Mouse (Mus musculus): Measurements from ENCODE around the gene Rab29. TPM values are rescaled to one million over a fixed set of nuclear protein-coding genes. Genes with fewer than 3 reads are reported as not detected.

Rab29 gene
- polyA plus RNA-seq, 1 experiment from 2014 or later: 7.0 TPM

DNA sequence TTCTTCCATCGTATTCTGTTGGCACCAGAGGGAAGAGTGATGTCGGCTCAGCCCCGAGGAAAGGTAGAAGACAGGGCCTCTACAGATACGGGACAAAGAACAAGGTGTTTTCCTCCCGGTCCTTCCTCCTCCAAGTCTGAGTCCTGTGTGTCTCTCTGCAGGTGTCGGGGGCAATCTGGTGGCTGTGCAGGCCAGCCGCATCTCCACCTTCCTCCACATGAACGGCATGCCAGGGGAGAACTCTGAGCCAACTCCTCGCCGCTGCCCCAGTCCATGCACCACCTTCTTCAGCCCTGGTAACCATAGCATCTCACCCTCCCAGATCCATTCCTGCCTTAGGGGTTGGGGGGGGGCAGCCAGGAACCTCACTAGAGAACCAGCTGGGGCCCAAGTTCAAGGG lies 23.3 kb upstream of the Rab29 start:
- Histone ChIP-seq H3K4me3 (replicated peaks; ENCODE audit: low read length) (no peak overlapping the region), H3K9me3 (ENCODE audit: control insufficient read depth, low read length) (no peaks in the 10 kb centered on the region), H3K36me3 (replicated peaks; ENCODE audit: control insufficient read depth, insufficient read depth) (peaks cover 65% of the 10 kb centered on the region), H3K27ac (no peak overlapping the region), H3K4me1 (replicated peaks; ENCODE audit: control insufficient read depth, insufficient read depth, low read length) (no peaks in the 10 kb centered on the region), H3K9ac (no peak overlapping the region), H3K27me3 (ENCODE audit: control insufficient read depth, insufficient read depth, low read length) (no peaks in the 10 kb centered on the region), H3K4me2 (replicated peaks) (no peak overlapping the region)
- ATAC-seq (ENCODE audit: low FRiP score) (no peak), DNase-seq (ENCODE audit: low spot score) (no peak)
- WGBS: 97% methylated on average over 10 of the region's 10 CpGs

DNA sequence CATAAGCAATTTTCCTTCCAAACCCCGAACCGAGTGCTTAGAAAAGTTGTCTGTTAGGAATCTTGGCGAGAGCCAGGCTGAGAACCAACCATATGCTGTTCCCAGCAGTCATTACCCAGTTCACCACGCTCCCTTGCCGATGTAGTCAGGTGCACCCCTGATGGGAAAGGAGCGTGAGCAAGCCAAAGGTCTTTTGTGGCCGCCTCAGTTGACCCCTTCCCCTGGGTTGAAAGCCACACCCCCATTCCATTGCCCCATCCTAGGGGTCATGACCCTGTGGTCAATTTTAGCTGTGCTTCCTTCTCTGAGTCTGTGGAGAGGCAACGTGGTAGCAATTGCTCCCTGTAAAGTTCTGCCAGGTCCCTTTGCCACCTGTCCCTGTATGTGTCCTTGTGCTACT lies 22.1 kb upstream of the Rab29 start:
- no peak overlapping the region for H3K9ac ChIP-seq
- H3K4me3 ChIP-seq (replicated peaks; ENCODE audit: low read length): no peak overlapping the region
- peaks cover 65% of the 10 kb centered on the region for H3K36me3 ChIP-seq (replicated peaks; ENCODE audit: control insufficient read depth, insufficient read depth)
- ATAC-seq (ENCODE audit: low FRiP score) (no peak), DNase-seq (ENCODE audit: low spot score) (no peak)
- no peaks in the 10 kb centered on the region for H3K4me1 ChIP-seq (replicated peaks; ENCODE audit: control insufficient read depth, insufficient read depth, low read length)
- no peaks in the 10 kb centered on the region for H3K9me3 ChIP-seq (ENCODE audit: control insufficient read depth, low read length)
- no peak overlapping the region for H3K27ac ChIP-seq
- H3K27me3 ChIP-seq (ENCODE audit: control insufficient read depth, insufficient read depth, low read length): no peaks in the 10 kb centered on the region
- 46% methylated on average over 8 of the region's 8 CpGs for WGBS
- H3K4me2 ChIP-seq (replicated peaks): no peak overlapping the region

DNA sequence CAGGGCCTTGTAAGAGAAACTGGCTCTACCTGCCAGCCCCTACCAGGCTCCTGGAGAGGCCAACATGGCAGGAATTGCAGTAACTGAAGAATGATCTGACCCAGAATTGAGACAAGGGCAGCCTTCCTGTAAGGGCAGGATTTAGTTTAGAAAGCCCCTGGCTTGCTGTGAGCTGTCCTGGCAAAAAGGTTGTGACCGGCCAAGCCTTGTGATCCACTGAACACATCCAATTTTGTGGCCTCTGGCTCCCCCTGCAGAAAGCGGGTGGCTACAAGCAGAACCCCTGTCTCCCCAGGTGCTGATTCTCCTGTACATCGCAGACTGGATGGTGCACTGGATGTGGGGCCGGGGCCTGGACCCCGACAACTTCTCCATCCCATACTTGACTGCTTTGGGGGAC lies 20.8 kb upstream of the Rab29 start:
- Histone ChIP-seq H3K4me1 (replicated peaks; ENCODE audit: control insufficient read depth, insufficient read depth, low read length) (no peaks in the 10 kb centered on the region), H3K4me3 (replicated peaks; ENCODE audit: low read length) (no peak overlapping the region), H3K4me2 (replicated peaks) (no peak overlapping the region), H3K36me3 (replicated peaks; ENCODE audit: control insufficient read depth, insufficient read depth) (peaks cover 60% of the 10 kb centered on the region), H3K9ac (no peak overlapping the region), H3K9me3 (ENCODE audit: control insufficient read depth, low read length) (no peaks in the 10 kb centered on the region), H3K27ac (no peak overlapping the region), H3K27me3 (ENCODE audit: control insufficient read depth, insufficient read depth, low read length) (no peaks in the 10 kb centered on the region)
- ATAC-seq (ENCODE audit: low FRiP score): no peak
- peak; percentile 47 for DNase-seq (ENCODE audit: low spot score)
- 83% methylated on average over 5 of the region's 5 CpGs for WGBS

DNA sequence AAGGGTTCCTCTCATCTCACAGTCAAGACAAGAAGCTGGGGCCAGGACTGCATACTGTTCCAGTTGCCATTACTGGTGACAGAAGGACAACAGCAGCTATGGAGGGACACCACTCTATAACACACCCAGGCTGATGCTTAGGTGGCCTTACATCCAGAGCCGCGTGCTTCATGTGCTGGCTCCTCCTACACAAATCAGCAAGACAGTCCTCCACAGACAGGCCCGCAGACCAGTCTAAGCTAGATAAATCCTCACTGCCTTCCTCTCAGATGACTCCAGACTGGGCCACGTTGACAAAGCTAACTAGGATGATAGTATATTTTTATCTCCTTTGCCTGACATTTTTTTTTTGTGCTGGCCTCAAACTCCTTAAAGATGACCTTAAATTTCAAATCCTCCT lies 5.2 kb upstream of the Rab29 start:
- Histone ChIP-seq H3K9ac (no peak overlapping the region), H3K4me3 (replicated peaks; ENCODE audit: low read length) (no peak overlapping the region), H3K9me3 (ENCODE audit: control insufficient read depth, low read length) (no peaks in the 10 kb centered on the region), H3K36me3 (replicated peaks; ENCODE audit: control insufficient read depth, insufficient read depth) (no peaks in the 10 kb centered on the region), H3K4me1 (replicated peaks; ENCODE audit: control insufficient read depth, insufficient read depth, low read length) (no peaks in the 10 kb centered on the region), H3K27me3 (ENCODE audit: control insufficient read depth, insufficient read depth, low read length) (no peaks in the 10 kb centered on the region), H3K4me2 (replicated peaks) (no peak overlapping the region), H3K27ac (no peak overlapping the region)
- WGBS: 81% methylated on average over 4 of the region's 4 CpGs
- DNase-seq (ENCODE audit: low spot score): no peak
- ATAC-seq (ENCODE audit: low FRiP score): no peak

DNA sequence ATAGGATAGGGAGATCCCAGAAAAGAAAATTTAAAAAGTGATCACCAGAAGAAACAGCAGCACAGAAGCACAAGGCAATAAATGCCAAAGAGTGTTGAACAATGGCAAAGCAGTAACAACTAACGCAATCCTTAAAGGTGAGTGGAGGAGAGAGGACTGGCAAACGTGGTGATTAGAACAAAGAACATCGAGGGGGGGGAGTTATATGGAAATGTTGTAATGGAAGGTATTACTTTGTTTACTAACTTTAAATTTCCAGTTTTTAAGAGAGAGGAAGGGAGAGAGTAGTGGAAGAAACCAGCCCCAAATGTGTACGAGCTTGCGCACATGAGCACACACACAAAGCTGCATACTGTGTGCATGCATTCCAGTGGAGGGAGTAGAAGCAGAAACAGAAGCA lies 1.4 kb upstream of the Rab29 start:
- Histone ChIP-seq H3K36me3 (replicated peaks; ENCODE audit: control insufficient read depth, insufficient read depth) (no peaks in the 10 kb centered on the region), H3K27me3 (ENCODE audit: control insufficient read depth, insufficient read depth, low read length) (no peaks in the 10 kb centered on the region), H3K4me2 (replicated peaks) (no peak overlapping the region), H3K9ac (no peak overlapping the region), H3K9me3 (ENCODE audit: control insufficient read depth, low read length) (no peaks in the 10 kb centered on the region), H3K27ac (no peak overlapping the region), H3K4me1 (replicated peaks; ENCODE audit: control insufficient read depth, insufficient read depth, low read length) (no peaks in the 10 kb centered on the region), H3K4me3 (replicated peaks; ENCODE audit: low read length) (no peak overlapping the region)
- ATAC-seq (ENCODE audit: low FRiP score): no peak
- no peak for DNase-seq (ENCODE audit: low spot score)
- WGBS: 82% methylated on average over 5 of the region's 5 CpGs

DNA sequence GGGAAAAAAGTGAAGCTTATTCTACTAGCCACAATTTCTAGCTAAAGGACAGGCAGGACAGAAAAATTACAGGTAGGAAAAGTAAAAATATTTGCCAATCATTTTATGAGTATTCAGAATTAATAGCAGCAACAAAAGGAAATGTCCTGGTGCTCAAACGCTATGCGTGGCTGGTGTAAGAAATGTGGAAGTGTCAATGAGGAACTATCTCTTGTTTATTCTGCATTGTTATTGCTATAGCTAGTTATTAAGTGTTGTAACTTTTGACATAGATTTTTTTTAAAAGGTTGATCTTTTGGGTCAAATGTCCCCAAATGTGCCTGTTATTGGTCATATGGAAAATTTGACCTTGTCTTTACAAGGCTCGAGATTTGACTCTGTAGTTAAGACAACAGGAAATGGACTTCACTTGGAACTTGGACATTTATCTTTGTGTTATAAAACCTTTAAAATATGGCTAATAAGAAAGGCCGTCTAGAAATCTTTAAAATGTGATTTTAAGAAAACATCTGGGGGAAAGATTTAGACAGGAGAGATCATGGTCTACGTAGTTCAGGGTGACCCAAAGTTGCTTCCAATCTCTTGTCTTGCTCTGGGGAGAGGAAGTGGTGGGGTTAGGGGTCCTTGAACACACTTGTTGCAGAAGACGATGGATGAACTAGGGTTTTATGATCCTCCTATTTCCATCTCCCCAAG lies 572 bp upstream of the Rab29 start:
- Histone ChIP-seq H3K27ac (no peak overlapping the region), H3K4me1 (replicated peaks; ENCODE audit: control insufficient read depth, insufficient read depth, low read length) (no peaks in the 10 kb centered on the region), H3K4me3 (replicated peaks; ENCODE audit: low read length) (no peak overlapping the region), H3K36me3 (replicated peaks; ENCODE audit: control insufficient read depth, insufficient read depth) (no peaks in the 10 kb centered on the region), H3K4me2 (replicated peaks) (no peak overlapping the region), H3K9me3 (ENCODE audit: control insufficient read depth, low read length) (no peaks in the 10 kb centered on the region), H3K27me3 (ENCODE audit: control insufficient read depth, insufficient read depth, low read length) (no peaks in the 10 kb centered on the region), H3K9ac (no peak overlapping the region)
- ATAC-seq (ENCODE audit: low FRiP score) (peak; percentile 12; the same call in 1 of the 2 replicates), DNase-seq (ENCODE audit: low spot score) (no peak)
- 84% methylated on average over 6 of the region's 6 CpGs for WGBS

DNA sequence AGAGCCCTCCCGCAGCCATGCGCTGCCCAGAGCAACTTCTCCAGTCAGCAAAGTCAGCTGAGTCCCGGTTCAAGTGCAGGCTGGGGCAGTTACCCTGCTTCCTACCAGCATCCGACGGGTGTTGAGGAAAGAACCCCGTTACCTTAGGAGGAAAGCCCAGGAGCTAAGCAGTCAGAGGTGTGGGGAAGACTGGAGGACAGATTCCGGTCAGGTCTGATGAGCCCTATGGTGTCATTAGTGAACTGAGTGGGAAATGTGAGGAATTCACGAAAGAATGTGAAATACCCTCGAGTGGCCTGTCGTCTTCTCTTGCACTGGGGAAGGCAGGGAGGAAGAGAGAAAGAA lies 894 bp downstream of the Rab29 start:
- H3K9ac ChIP-seq: peak overlapping the region; percentile 49; the same call in 1 of the 2 replicates

DNA sequence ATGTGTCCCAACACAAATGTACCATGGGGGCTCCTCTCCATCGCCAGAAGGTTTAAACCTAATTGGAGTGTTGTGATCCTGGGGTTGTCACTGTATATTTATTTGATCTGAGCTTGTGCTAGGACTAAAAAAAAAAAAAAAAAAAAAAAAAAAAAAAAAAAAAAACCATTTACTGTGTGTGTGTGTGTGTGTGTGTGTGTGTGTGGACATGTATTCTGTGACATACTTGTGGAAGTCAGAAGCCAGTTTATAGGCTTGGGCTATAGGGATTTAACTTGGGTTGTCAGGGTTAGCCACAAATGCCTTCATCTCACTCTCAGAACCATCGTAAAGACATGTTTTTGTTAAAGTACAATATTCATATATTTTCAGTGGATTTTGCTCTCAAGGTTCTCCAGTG lies 2.5 kb downstream of the Rab29 start:
- no peak overlapping the region for H3K9ac ChIP-seq
- no peak overlapping the region for H3K27ac ChIP-seq
- no peaks in the 10 kb centered on the region for H3K9me3 ChIP-seq (ENCODE audit: control insufficient read depth, low read length)
- H3K4me3 ChIP-seq (replicated peaks; ENCODE audit: low read length): no peak overlapping the region
- ATAC-seq (ENCODE audit: low FRiP score): no peak
- H3K4me1 ChIP-seq (replicated peaks; ENCODE audit: control insufficient read depth, insufficient read depth, low read length): no peaks in the 10 kb centered on the region
- H3K36me3 ChIP-seq (replicated peaks; ENCODE audit: control insufficient read depth, insufficient read depth): no peaks in the 10 kb centered on the region
- no peaks in the 10 kb centered on the region for H3K27me3 ChIP-seq (ENCODE audit: control insufficient read depth, insufficient read depth, low read length)
- WGBS: 90% methylated on average over 2 of the region's 2 CpGs
- DNase-seq (ENCODE audit: low spot score): no peak
- no peak overlapping the region for H3K4me2 ChIP-seq (replicated peaks)

More for the DNA sequence above, 894 bp downstream of the Rab29 start:
- no peaks in the 10 kb centered on the region for H3K36me3 ChIP-seq (replicated peaks; ENCODE audit: control insufficient read depth, insufficient read depth)
- H3K27me3 ChIP-seq (ENCODE audit: control insufficient read depth, insufficient read depth, low read length): no peaks in the 10 kb centered on the region
- WGBS: 35% methylated on average over 10 of the region's 10 CpGs
- H3K4me2 ChIP-seq (replicated peaks): peak overlapping the region; percentile 74
- H3K27ac ChIP-seq: no peak overlapping the region
- ATAC-seq (ENCODE audit: low FRiP score) (0 out of 2 replicates have a peak, but pooled peaks have one; percentile 3), DNase-seq (ENCODE audit: low spot score) (no peak)
- H3K4me3 ChIP-seq (replicated peaks; ENCODE audit: low read length): peak overlapping the region; percentile 52
- no peaks in the 10 kb centered on the region for H3K9me3 ChIP-seq (ENCODE audit: control insufficient read depth, low read length)
- no peaks in the 10 kb centered on the region for H3K4me1 ChIP-seq (replicated peaks; ENCODE audit: control insufficient read depth, insufficient read depth, low read length)

DNA sequence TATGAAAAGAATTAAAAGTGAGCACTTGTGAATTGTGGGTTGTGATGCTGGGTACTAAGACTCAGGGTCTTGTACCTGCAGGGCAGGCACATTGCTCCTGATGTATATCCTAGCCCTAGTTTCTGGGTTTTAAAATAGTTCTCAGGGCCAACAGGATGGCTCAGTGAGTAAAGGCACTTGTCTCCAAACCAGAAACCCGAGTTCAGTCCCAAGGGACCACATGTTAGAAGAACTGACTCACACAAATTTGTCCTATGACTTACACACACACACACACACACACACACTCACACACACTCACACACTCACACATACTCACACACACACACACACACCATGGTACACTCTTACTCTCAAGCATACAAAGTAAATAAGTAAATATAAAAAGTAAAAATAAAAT lies 5.8 kb downstream of the Rab29 start:
- H3K4me1 ChIP-seq (replicated peaks; ENCODE audit: control insufficient read depth, insufficient read depth, low read length): no peaks in the 10 kb centered on the region
- no peak for DNase-seq (ENCODE audit: low spot score)
- no peak overlapping the region for H3K4me2 ChIP-seq (replicated peaks)
- H3K9me3 ChIP-seq (ENCODE audit: control insufficient read depth, low read length): no peaks in the 10 kb centered on the region
- no peak overlapping the region for H3K27ac ChIP-seq
- no peak overlapping the region for H3K4me3 ChIP-seq (replicated peaks; ENCODE audit: low read length)
- H3K36me3 ChIP-seq (replicated peaks; ENCODE audit: control insufficient read depth, insufficient read depth): no peaks in the 10 kb centered on the region
- ATAC-seq (ENCODE audit: low FRiP score): no peak
- no peak overlapping the region for H3K9ac ChIP-seq
- no peaks in the 10 kb centered on the region for H3K27me3 ChIP-seq (ENCODE audit: control insufficient read depth, insufficient read depth, low read length)
- WGBS: 72% methylated on average over 1 of the region's 1 CpGs

DNA sequence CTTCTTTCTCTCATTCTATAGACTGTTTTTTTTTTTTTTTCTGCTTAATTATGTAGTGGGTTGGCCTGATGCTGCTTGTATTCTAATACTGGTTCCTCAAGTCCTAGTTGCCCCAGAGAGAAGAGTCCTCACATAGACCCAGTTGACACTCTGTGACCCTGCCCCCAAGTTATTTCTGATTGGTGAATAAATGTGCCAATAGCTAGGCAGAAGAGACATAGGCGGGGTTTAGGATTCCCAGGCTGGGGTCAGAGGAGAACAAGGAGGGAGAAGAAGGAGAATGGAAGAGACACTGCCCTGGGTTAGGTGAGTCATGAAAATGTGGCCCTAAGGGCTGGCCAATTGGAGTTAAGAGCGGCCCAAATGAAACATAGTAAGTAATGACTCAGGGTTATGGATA lies 12.8 kb downstream of the Rab29 start:
- Histone ChIP-seq H3K9me3 (ENCODE audit: control insufficient read depth, low read length) (no peaks in the 10 kb centered on the region), H3K4me3 (replicated peaks; ENCODE audit: low read length) (no peak overlapping the region), H3K27ac (no peak overlapping the region), H3K4me2 (replicated peaks) (no peak overlapping the region), H3K27me3 (ENCODE audit: control insufficient read depth, insufficient read depth, low read length) (no peaks in the 10 kb centered on the region), H3K36me3 (replicated peaks; ENCODE audit: control insufficient read depth, insufficient read depth) (no peaks in the 10 kb centered on the region), H3K4me1 (replicated peaks; ENCODE audit: control insufficient read depth, insufficient read depth, low read length) (no peaks in the 10 kb centered on the region), H3K9ac (no peak overlapping the region)
- 76% methylated on average over 2 of the region's 2 CpGs for WGBS
- no peak for DNase-seq (ENCODE audit: low spot score)
- ATAC-seq (ENCODE audit: low FRiP score): no peak

All from hindbrain, embryonic 14.5 days (tissue).